Mouse (Mus musculus) limb, embryonic 11.5 days (tissue): ENCODE measurements around the gene Adamts20. TPM values are rescaled to one million over a fixed set of nuclear protein-coding genes. Genes with fewer than 3 reads are reported as not detected.

Source experiments
- ATAC-seq: fragments of 200-750 bp; cut with Nextera tagmentation; 2 replicates; pipeline ENCODE4 v1.8.0; 2017; ENCODE audit warnings: low read depth; ENCODE audit not compliant: insufficient number of reproducible peaks, low FRiP score, low TSS enrichment
- DNase-seq: peaks from one replicate; pipeline ENCODE4 v3.0.0-alpha.2; 2015; ENCODE audit warnings: low spot score
- H3K27ac ChIP-seq: fragments of 300-500 bp; sonication (generic); replicated peaks from 2 replicates; pipeline ENCODE4 v1.5.1; 2014; ENCODE audit warnings: low read depth, mild to moderate bottlenecking, low read length
- H3K27me3 ChIP-seq: fragments of 300-500 bp; sonication (generic); 2 replicates; pipeline ENCODE4 v1.6.1; 2014; ENCODE audit warnings: mild to moderate bottlenecking, low read length, mixed read lengths; ENCODE audit not compliant: control insufficient read depth, insufficient read depth
- H3K36me3 ChIP-seq: fragments of 300-500 bp; sonication (generic); 2 replicates; pipeline ENCODE4 v1.6.1; 2014; ENCODE audit warnings: mild to moderate bottlenecking, low read length, moderate library complexity, mixed read lengths; ENCODE audit not compliant: control insufficient read depth, insufficient read depth
- H3K4me1 ChIP-seq: fragments of 300-500 bp; sonication (generic); 2 replicates; pipeline ENCODE4 v1.6.1; 2014; ENCODE audit warnings: low read length, mixed read lengths; ENCODE audit not compliant: control insufficient read depth, insufficient read depth
- H3K4me2 ChIP-seq: fragments of 300-500 bp; sonication (generic); 2 replicates; pipeline ENCODE4 v1.6.1; 2014; ENCODE audit warnings: low read depth, mild to moderate bottlenecking, moderate library complexity; ENCODE audit not compliant: severe bottlenecking
- H3K4me3 ChIP-seq: fragments of 300-500 bp; sonication (generic); 2 replicates; pipeline ENCODE4 v1.5.1; 2014; ENCODE audit warnings: low read depth, low read length
- H3K9ac ChIP-seq: fragments of 300-500 bp; sonication (generic); 2 replicates; pipeline ENCODE4 v1.6.1; 2014; ENCODE audit warnings: mild to moderate bottlenecking, low read length
- H3K9me3 ChIP-seq: fragments of 300-500 bp; sonication (generic); 2 replicates; pipeline ENCODE4 v1.6.1; 2016; ENCODE audit warnings: low read length; ENCODE audit not compliant: control insufficient read depth
- WGBS: fragments of 180-500 bp; shearing (Covaris S2); extraction: QIAGEN DNeasy Blood & Tissue Kit; methylation state at CpG from one replicate; pipeline ENCODE4 v1.1.7; 2014; 5-methylcytosine and 5-hydroxymethylcytosine counted together
- polyA plus RNA-seq: library from polyadenylated mRNA; unstranded; fragments of >200 nt; fragmentation: Nextera tagmentation; extraction: Ambion mirVana; gene quantifications from 2 replicates; pipeline ENCODE4 v1.2.1, GENCODE M21; 2014

Adamts20 gene
- polyA plus RNA-seq, 1 experiment from 2014 or later, result 4.9 TPM

- H3K9me3 ChIP-seq, result no peaks in the 10 kb centered on the region
- DNase-seq (no peak), ATAC-seq (no peak)
- no peaks in the 10 kb centered on the region for H3K4me1 ChIP-seq
- H3K27me3 ChIP-seq, result no peaks in the 10 kb centered on the region
- H3K27ac ChIP-seq, result no peak overlapping the region
- H3K36me3 ChIP-seq, result no peaks in the 10 kb centered on the region
- no peak overlapping the region for H3K4me3 ChIP-seq
- H3K4me2 ChIP-seq, result no peak overlapping the region
- no peak overlapping the region for H3K9ac ChIP-seq
- WGBS, result 77% methylated on average over 5 of the region's 5 CpGs
These were observed 218.5 kb downstream of the Adamts20 start for GRCm38 (mm10) chr15:94246669-94247068.

- Histone ChIP-seq H3K27ac (no peak overlapping the region), H3K4me2 (no peak overlapping the region), H3K9me3 (no peaks in the 10 kb centered on the region), H3K4me3 (no peak overlapping the region), H3K9ac (no peak overlapping the region), H3K27me3 (no peaks in the 10 kb centered on the region), H3K36me3 (no peaks in the 10 kb centered on the region), H3K4me1 (no peaks in the 10 kb centered on the region)
- DNase-seq (no peak), ATAC-seq (no peak)
- 60% methylated on average over 2 of the region's 2 CpGs for WGBS
These were observed 220.9 kb downstream of the Adamts20 start for GRCm38 (mm10) chr15:94244336-94244735.

GRCm38 (mm10) chr15:94242133-94242532 lies 223.1 kb downstream of the Adamts20 start:
- Histone ChIP-seq H3K4me3 (no peak overlapping the region), H3K27me3 (no peaks in the 10 kb centered on the region), H3K9me3 (no peaks in the 10 kb centered on the region), H3K36me3 (no peaks in the 10 kb centered on the region), H3K27ac (no peak overlapping the region), H3K4me2 (no peak overlapping the region), H3K9ac (no peak overlapping the region), H3K4me1 (no peaks in the 10 kb centered on the region)
- ATAC-seq, result no peak
- no peak for DNase-seq
- 86% methylated on average over 1 of the region's 1 CpGs for WGBS

GRCm38 (mm10) chr15:94239637-94240036 lies 225.6 kb downstream of the Adamts20 start:
- Histone ChIP-seq H3K9me3 (no peaks in the 10 kb centered on the region), H3K36me3 (no peaks in the 10 kb centered on the region), H3K4me1 (no peaks in the 10 kb centered on the region), H3K27me3 (no peaks in the 10 kb centered on the region), H3K27ac (no peak overlapping the region), H3K4me2 (no peak overlapping the region), H3K4me3 (no peak overlapping the region), H3K9ac (no peak overlapping the region)
- DNase-seq (no peak), ATAC-seq (no peak)
- WGBS, result 86% methylated on average over 4 of the region's 4 CpGs

- Histone ChIP-seq H3K36me3 (no peaks in the 10 kb centered on the region), H3K4me3 (no peak overlapping the region), H3K9me3 (no peaks in the 10 kb centered on the region), H3K27me3 (no peaks in the 10 kb centered on the region), H3K9ac (no peak overlapping the region), H3K4me1 (no peaks in the 10 kb centered on the region), H3K4me2 (no peak overlapping the region), H3K27ac (no peak overlapping the region)
- DNase-seq, result no peak
- no peak for ATAC-seq
- WGBS, result 65% methylated on average over 6 of the region's 6 CpGs
These were observed 226.1 kb downstream of the Adamts20 start for GRCm38 (mm10) chr15:94239127-94239526.

GRCm38 (mm10) chr15:94238058-94238876 lies 227.0 kb downstream of the Adamts20 start:
- DNase-seq (no peak), ATAC-seq (no peak)
- H3K4me3 ChIP-seq, result no peak overlapping the region
- no peaks in the 10 kb centered on the region for H3K4me1 ChIP-seq
- H3K36me3 ChIP-seq, result no peaks in the 10 kb centered on the region
- no peak overlapping the region for H3K27ac ChIP-seq
- H3K9me3 ChIP-seq, result no peaks in the 10 kb centered on the region
- no peaks in the 10 kb centered on the region for H3K27me3 ChIP-seq
- 74% methylated on average over 14 of the region's 14 CpGs for WGBS
- no peak overlapping the region for H3K9ac ChIP-seq
- no peak overlapping the region for H3K4me2 ChIP-seq

- no peaks in the 10 kb centered on the region for H3K9me3 ChIP-seq
- no peak overlapping the region for H3K4me2 ChIP-seq
- no peaks in the 10 kb centered on the region for H3K36me3 ChIP-seq
- H3K27ac ChIP-seq, result no peak overlapping the region
- no peaks in the 10 kb centered on the region for H3K27me3 ChIP-seq
- DNase-seq (no peak), ATAC-seq (no peak)
- no peaks in the 10 kb centered on the region for H3K4me1 ChIP-seq
- WGBS, result 89% methylated on average over 2 of the region's 2 CpGs
- no peak overlapping the region for H3K9ac ChIP-seq
- no peak overlapping the region for H3K4me3 ChIP-seq
These were observed 228.5 kb downstream of the Adamts20 start for GRCm38 (mm10) chr15:94236726-94237125.

- WGBS, result 90% methylated on average over 3 of the region's 3 CpGs
- DNase-seq, result no peak
These were observed 229.1 kb downstream of the Adamts20 start for GRCm38 (mm10) chr15:94236121-94236520.

GRCm38 (mm10) chr15:94235190-94235589 lies 230.0 kb downstream of the Adamts20 start:
- no peaks in the 10 kb centered on the region for H3K27me3 ChIP-seq
- DNase-seq (no peak), ATAC-seq (no peak)
- H3K9me3 ChIP-seq, result no peaks in the 10 kb centered on the region
- H3K36me3 ChIP-seq, result no peaks in the 10 kb centered on the region
- no peak overlapping the region for H3K4me3 ChIP-seq
- 80% methylated on average over 2 of the region's 2 CpGs for WGBS
- H3K27ac ChIP-seq, result no peak overlapping the region
- H3K4me1 ChIP-seq, result no peaks in the 10 kb centered on the region
- H3K4me2 ChIP-seq, result no peak overlapping the region
- no peak overlapping the region for H3K9ac ChIP-seq

More at GRCm38 (mm10) chr15:94236121-94236520, 229.1 kb downstream of the Adamts20 start:
- no peak overlapping the region for H3K9ac ChIP-seq
- H3K9me3 ChIP-seq, result no peaks in the 10 kb centered on the region
- H3K36me3 ChIP-seq, result no peaks in the 10 kb centered on the region
- H3K27ac ChIP-seq, result no peak overlapping the region
- no peak overlapping the region for H3K4me2 ChIP-seq
- H3K27me3 ChIP-seq, result no peaks in the 10 kb centered on the region
- H3K4me1 ChIP-seq, result no peaks in the 10 kb centered on the region
- no peak overlapping the region for H3K4me3 ChIP-seq
- no peak for ATAC-seq
